Mouse (Mus musculus): Measurements from ENCODE around the gene Foxp1.

Foxp1 gene

DNA sequence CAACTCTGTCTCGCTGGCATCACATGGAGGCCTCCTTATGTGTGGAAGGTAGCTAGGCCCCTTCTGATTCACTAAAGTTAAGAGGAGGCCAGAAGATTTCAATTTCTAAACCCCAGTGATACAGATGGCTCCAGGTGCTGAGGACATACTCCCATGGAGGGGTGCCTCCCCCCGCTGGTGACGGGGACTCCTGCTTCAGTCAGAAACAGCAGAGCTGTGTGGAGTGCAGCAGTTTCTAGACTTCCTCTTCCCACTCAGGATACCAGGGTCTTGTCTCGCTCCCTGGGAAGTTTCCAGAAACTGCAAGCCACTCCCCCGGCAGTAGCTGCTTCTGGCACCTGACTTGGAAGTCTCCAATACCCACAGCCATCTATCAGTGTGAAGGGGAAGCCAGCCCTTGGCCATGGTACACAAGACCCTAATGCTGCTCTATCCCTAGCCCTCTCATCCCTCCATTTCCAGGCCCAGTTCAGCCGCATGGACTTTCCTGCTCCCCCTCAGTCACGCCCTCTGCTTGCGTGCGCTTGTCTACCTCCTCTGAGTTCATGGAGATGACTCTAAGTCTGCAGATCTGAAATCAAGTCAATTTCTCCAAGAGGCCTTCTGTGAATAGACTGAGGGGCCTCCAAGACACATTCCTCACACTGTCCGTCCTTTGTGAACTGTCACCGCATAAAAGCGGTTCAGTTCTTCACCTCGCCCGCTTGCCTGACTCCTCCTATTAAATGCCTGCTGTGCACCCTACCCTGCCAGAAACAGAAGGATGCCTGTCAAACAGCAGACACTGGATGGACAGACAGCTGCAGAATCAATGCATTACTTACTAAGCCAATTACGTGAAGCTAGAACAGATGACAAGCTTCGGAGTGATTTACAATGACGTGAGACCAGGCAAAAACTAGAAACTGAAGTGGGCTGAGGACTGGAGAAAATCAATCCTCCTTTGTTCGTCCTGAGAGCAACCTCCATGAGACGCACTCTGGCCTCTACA, 202.8 kb downstream of the Foxp1 start:
- no peak for DNase-seq

DNA sequence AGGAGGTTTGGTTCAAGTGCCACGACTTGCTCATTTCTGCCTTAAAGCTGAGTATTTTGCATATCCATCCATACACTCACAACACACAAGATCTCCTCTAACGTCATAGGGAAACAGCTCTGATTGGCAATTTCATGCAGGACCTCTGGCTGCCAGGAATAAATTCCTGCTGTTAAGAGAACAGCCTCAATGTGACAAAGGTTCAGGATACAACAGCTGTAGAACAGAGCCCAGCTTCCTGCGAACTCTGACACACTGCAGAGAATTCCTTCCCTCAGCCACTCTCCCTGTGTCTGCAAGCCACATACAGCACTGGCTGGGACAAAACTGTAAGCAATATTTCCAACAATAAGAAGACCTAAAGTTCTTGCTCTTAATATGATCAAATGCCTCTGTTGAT, 207.8 kb downstream of the Foxp1 start:
- no peak for DNase-seq

DNA sequence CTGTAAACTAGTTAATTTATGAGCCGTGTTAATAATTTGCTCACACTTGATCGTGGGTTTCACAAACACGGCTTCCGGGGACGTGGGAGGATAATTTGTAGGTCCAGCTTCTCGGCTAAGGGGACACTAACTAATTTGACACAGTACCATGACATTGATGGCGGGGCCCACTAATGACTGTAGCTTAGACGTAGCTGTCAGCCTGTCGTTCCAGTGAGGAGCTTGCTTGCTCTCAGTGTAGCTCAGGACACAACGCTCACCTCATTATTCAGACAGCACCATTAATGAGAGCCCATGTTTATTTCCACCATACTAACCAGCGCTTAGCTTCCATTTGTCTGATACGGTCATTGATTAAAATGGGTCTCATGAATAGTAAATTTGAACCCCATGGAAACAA, 212.0 kb downstream of the Foxp1 start:
- no peak for DNase-seq

DNA sequence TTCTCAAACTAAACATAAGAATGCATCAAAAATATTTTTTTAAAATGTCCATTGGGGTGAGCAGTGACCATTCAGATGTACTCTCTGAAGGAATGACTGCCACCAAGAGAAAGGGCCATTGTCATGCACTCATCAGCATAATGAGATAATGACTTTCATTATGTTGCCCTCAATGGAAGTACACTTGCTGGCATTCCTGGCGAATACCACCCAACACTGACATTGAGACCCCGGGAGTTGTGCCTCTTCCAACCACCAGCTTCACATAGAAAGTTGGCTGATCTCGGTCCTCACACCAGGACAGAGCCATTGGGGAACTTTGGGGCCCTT, 212.4 kb downstream of the Foxp1 start:
- DNase-seq: no peak

DNA sequence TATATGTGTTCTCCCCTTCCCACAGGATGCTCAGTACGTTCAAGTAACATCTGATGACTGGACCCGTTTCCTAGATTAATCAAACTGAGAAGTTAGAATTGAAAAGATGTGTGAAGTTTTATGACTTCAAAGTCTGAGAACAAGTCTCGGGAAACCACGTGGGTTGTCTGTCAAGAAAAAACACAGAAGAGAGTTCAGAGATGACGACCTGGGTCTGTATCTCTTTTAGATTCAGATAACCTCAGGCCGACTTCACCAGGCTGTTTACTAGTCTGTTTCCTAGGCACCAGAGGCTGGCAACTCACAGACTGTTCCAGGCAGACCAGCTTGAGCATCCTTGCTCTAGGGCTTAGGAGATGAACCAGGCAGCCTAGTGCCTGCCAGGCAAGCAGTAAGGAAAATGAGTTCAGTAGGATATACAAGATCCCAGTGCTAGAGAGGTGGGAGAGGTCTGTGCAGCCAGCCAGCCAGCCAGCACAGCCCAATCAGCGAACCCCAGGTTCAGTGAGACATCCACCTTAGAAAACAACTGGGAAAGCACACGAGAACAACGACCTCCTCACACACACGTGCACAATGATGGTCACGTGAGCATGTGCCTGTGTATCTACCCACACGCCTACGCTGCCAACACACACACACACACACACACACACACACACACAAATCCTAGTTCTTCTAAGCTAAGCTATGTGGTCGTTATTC, 212.9 kb downstream of the Foxp1 start:
- DNase-seq: no peak

DNA sequence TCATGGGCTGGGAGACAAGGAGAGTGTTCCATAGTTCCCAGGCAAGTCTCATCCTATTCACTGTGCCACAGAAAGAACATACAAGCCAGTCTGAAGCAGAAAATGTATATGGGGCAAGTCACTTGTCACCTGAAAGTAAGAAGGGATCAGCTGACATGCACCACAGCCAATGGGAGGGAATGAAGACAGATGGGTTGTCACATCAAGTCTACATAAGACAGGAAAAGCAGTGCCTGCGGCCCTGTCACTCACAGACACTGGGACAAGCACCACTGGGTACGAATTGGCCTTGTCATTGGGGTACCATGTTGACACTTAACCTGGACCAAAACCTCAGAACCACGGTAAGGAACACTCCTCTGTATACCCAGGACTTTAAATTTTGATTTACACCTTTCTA, 216.8 kb downstream of the Foxp1 start:
- DNase-seq: no peak

DNA sequence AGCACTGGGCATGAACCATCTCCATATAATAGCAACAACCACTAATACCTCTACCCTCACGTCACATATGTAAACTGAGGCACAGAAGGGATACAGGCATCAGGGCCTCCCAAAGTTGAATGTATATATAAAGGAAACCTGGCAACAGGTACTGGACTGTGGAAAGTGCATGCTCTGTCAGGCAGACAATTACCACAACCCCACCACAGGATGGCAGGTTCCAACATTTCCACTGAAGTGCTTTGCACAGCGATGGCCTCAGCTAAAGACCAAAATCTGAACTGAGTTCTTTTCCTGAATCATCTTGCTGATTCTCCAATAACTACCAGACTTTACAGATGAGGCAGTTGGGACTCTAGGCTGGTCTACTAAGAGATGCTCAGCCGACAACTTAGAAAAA, 217.3 kb downstream of the Foxp1 start:
- no peak for DNase-seq

DNA sequence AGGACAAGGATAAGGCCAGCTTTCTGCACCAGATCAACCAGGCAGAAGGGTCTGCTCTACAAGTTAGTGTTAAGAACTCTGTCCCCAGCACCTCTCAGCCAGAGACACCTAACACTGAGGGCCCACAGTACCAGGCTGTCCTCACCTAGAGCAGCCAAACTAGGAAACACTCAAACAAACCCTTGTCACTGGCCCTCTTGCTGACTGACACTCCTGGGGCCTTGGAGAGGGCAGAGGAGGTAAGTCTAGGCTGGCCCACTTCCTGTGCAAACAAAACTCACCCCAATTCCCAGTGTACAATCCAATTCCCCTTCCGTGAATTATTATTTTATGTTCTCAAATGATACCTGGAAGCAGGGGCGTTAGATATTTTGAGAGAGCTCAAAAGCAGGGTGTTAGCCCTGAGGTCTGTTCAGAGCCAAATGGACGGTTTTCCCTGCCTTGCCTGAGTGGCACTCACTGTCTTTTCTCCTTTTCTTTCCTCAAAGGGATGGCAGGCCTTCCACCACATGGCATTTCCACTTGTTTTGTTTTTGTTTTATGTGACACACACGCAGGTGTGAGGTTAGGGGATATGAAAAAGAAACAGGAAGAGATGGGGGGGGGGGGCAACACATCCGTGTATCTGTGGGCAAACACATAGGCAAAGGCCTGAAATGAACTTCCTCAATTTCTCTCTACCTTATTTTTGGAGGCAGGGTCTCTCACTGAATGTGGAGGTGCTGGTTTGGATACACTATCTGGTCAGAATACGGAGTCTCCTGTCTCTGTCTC, 219.7 kb downstream of the Foxp1 start:
- no peak for DNase-seq

DNA sequence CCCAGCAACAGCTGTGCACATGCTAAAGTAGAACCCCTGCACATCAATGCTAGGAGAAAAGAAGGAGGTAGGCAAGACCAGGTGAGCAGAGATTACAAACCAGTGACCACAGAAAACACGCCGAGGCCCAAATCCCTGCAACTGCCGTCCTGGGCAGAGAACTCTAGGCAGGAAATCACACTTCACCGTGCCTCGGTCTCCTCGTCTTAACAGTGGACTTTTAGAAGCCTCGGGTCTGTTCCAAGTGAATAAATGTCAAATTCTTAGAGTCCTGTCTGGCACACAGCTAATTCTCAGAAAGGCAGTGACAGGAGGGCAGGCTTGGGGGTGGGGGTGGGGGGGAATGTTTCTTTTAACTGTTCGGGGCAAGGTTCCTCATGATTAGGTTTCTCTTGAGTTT, 220.6 kb downstream of the Foxp1 start:
- no peak for DNase-seq

DNA sequence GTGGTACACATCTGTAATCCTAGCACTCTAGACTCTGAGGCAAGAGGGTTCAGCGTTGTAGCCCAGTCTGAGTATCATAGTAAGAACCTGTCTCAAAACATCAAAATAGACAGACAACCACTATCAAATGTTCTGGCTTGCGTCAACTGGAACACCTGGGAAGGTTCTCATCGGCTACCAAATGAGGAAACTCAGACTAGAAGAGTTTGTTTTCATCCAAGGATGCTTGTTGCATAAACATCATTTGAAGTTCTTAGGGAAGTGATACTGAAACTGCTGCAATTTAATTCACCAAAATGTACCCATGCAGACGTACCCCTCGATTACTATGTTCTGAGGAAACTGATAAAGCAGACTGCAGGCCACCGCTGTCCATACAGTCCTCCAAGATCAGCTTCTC, 222.3 kb downstream of the Foxp1 start:
- DNase-seq: no peak

DNA sequence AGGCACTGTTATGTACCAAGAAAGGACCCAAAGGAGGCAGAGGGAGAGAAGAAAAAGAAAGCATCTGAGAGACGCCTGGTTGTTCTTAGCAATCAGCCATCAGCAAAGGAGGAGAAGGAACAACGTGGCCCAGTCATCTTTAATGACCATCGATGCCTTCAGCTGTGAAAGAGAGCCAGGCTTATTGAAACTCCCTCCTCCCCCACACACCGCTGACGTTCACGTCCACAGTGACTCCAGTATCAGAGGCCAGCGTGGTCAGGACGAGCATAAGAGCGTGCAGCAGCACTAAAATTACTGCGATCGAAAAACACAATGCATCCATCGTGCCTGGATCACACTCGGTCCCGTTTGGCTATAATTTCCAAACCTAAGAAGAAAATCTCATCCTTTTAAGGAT, 223.3 kb downstream of the Foxp1 start:
- DNase-seq: no peak

DNA sequence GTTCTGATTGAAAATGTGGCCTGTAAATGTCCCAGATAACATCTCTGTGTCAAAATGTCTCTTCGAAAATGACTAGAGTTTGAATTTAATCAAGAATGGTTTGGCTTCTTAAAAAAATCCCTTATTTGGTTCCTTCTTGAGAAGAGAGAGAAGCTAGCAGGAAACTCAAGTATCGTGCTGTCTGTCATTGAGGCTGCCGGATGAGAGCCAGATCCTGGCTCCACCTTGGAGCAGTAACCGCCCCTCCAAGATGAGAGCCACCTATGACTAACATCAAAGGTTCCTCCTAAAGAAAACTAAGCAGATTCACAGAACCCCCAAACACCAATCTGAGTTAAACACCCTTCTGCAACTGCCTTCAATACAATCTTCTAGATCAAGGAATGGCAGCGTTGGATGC, 225.0 kb downstream of the Foxp1 start:
- DNase-seq: no peak

DNA sequence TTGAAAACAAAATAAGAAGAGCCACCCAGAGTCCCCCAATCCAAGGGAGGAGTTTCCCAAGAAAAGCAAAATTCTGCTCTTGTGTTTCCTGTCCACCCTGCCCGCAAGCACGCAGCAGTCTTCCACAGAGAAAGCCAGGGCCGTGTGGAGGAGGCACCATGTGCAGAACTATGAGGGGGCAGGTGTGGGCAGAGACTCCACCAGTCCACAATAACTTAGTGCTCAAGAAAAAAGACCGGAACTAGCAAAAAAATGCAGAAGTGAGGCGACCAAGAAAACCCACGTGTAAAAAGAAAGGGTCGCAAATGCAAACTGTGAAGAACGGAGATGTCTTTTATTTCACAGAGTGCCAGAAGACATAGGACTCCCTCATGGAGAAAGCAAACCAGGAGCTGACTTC, 227.0 kb downstream of the Foxp1 start:
- no peak for DNase-seq

DNA sequence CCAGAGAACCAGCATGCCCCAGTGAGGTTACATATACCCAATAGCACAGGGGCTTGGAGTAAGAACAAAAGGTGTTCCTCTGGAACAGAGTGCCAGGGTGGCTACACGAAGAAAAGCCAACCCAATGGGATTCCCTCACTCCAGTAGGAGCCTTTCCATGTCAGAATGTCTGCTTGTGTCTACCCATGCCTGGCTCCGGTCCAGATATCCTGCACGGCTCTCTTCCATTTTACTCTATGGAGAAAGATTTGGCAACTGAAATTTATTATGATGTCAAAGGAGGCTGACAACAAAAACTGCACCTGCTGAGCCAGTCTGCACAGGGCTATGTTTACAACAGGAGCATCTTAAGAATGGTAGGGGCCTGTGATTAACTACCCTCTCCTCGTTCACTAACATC, 233.3 kb downstream of the Foxp1 start:
- DNase-seq: no peak

DNA sequence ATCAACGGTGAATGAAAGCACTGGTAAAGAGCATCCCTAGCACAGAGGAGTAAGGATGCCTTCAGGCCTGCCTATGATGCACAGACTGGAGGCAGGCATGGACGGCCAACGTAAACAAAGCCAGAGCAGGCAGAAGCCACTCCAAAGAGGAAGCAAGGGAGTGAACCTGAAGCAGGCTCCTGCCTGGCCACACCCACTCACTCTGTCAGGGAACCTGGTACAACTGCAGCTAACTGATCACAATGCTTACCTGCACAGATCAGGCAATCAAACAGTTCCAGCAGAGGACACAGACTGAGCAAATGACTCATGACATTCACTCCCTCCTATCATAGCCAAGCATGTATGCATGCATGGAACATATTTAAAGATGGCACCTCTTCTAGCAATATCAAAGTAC, 237.5 kb downstream of the Foxp1 start:
- DNase-seq: no peak

DNA sequence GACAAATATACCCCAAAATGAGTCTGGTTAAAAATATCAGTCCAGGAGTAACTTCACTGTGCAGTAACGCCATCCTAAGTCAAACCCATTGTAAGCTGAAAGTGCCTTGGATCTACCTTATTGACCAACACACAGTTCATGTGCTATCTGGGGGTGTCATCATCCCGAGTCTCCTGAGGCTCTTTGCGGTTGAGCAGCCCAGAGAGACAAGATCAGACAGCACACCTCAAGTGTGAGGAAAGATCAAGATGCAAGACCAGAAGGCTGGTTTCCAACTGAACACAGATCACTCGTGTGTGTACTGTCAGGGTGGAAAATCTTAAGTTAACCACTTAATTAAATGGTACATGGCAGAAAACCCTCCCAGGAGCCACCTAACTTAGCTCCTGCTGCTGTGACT, 238.5 kb downstream of the Foxp1 start:
- no peak for DNase-seq

DNA sequence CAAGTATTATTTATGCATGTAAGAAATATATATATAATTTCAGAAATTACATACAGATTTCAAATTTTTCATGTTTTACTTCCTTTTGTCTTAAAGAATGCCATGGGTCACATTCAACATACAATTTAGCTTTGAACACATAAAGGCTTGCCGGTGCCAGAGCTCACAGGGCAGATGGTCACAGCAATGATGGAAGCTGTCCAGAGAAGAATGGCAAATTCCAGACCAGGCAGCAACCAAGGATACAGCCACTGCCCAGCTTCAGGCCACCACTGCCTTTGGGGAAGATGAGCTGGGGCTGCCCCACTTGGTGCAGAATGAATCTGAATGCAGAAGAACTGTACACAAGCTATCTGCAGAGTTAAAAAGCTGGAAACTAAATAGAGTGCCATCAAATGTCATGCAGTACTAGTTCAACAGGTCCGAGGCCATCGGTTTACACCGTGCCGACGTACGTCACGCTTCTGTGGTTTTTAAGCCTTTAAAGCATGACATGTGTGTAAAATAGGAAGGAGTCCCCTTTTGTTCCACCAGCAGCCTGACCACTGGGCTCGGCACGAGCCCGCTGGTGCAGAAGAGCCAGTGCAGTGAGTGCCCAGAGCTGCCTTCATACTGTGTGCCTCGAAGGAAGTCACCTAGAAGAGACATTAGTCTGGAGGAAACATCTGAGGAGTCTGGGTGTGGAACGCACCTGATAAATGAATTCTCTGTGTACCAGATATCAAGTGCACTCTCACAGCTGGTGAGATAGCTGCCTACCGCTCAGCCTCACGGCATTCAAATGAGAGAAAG, 239.5 kb downstream of the Foxp1 start:
- no peak for DNase-seq

DNA sequence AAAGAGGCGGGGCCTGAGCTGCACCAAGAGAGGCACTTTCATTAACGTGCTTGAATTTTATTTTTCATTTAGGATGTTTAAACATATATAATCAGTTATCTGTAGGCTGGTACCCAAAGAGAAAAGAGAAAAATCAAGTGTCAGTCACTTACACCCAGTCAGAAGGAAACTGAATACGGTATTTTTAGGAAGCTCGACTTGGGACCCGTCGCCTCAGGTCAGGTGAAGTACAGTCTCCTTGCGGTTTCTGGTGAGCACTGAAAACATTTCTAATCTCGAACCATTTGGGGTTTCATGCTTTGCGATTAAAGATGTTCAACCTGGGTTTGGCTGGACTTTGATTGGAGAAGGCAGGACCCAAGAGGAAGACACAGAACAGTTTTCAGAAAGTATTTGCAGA, 241.1 kb downstream of the Foxp1 start:
- no peak for DNase-seq

DNA sequence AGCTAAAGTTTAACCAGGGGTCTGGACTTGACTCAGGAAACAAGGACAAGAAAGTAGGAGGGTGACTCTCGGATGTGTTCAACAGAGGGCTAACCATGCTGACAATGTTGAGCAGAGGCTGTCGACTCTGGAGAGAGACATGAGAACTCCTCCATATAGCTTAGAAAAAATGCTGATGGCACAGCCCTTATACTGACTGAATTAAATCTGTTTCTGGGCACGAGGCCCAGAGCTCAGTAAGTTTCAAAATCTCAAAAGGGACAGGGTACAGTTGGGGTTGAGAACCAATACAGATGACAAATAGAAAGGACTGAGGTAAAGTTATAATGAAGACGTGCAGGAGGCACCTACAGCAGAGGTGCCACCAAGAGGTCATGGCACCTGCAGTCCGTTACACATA, 241.9 kb downstream of the Foxp1 start:
- DNase-seq: no peak

DNA sequence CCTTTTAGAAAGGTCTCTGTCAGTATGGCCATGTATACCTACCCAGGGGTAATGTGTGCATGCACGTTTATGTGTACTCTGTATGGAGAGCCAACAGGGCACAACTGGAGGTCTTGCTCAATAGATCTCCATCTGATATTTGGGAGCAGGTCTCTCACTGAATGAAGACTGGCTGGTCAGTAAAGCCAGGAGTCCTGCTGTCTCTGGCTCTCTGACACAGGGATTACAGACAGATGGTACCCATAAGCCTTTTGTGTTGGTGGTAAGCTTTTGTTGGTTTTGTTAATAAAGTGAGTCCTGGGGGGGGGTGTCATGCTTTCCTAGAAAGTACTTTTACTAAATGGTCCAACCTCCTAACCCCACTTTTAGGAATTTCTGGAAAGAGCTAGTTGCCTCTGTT, 245.3 kb downstream of the Foxp1 start:
- DNase-seq: no peak

DNA sequence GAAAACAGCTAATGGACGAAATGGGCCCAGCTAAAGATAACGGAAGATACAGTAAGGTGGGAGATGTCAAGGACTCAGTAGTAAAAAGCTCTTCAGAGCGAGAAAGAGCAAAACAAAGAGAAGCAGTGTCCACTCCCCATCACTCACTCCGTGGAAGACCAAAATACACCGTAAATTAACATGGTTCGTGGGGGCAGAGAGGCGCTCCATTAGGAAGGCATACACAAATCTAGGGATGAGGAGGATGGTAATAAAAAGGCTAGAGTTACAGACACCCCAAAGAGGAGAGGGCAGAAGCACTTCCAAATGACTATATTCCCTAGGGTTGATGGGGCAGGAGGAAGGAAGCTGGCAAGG, 246.2 kb downstream of the Foxp1 start:
- no peak for DNase-seq

DNA sequence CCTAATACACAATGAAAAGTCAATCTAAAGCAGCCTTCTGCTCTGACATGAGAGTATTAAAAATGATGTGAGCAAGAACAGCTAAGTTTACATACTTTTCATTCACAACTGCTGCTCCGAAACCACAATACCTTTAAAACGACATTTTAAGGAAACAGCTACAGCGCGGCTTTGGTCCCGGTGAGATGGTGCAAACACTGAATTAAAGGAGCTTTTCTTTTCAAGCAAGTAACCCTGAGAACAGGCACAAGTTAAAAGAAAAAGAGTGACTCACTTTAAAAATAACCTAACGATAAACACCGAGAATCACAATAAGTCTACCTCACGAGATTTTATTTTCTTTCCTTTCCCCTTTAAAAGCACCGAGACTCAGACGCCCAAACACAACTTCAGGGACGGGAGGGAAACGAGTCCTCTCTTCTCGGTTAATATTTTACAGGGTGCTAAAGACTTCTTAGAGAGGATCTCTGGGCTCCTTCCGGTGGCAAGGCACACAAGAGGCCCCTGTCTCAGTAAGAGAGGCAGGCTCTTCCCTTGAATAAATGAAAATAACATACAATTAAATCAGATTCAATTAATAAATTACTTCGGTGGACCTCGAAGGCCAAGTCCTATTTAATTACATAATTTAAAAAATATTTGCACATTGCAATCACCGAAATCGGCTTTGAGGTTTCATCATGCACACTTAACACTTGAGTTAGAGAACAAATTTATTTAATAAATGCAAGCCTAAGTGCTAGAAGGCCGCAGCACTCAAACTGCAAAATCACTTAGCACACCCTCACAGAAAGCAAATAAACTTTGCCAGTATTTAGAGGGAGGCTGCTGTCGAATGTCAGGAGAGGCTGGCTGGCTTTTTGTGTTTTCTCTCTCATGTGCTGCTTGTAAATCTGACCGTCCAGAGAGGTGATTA, 246.9 kb downstream of the Foxp1 start:
- DNase-seq: no peak
